Mouse (Mus musculus) midbrain, postnatal 0 days (tissue): Measurements from ENCODE around the gene Crtac1. TPM values are rescaled to one million over a fixed set of nuclear protein-coding genes. Genes with fewer than 3 reads are reported as not detected.

Experiments used
- ATAC-seq: fragments of 200-750 bp; cut with Nextera tagmentation; 2 replicates; pipeline ENCODE4 v1.8.0; 2017; ENCODE audit warnings: moderate number of reproducible peaks, mild to moderate bottlenecking, moderate TSS enrichment, moderate library complexity; ENCODE audit not compliant: low FRiP score
- DNase-seq: peaks from one replicate; pipeline ENCODE4 v3.0.0-alpha.2; 2015; ENCODE audit warnings: low spot score
- H3K27ac ChIP-seq: fragments of 300-500 bp; sonication (generic); 2 replicates; pipeline ENCODE4 v1.5.1; 2014; ENCODE audit warnings: low read depth, mild to moderate bottlenecking, low read length, mixed read lengths
- H3K27me3 ChIP-seq: fragments of 300-500 bp; sonication (generic); 2 replicates; pipeline ENCODE4 v1.6.1; 2014; ENCODE audit warnings: low read length, control low read depth, mixed read lengths; ENCODE audit not compliant: insufficient read depth
- H3K36me3 ChIP-seq: fragments of 300-500 bp; sonication (generic); 2 replicates; pipeline ENCODE4 v1.6.1; 2014; ENCODE audit warnings: low read length, control low read depth, mixed read lengths; ENCODE audit not compliant: insufficient read depth
- H3K4me1 ChIP-seq: fragments of 300-500 bp; sonication (generic); 2 replicates; pipeline ENCODE4 v1.6.1; 2014; ENCODE audit warnings: mild to moderate bottlenecking, control low read depth, antibody characterized with exemption, low read length, mixed read lengths; ENCODE audit not compliant: insufficient read depth
- H3K4me2 ChIP-seq: fragments of 300-500 bp; sonication (generic); 2 replicates; pipeline ENCODE4 v1.6.1; 2014; ENCODE audit warnings: low read depth, mild to moderate bottlenecking, low read length, mixed read lengths; ENCODE audit not compliant: poor library complexity, severe bottlenecking
- H3K4me3 ChIP-seq: fragments of 300-500 bp; sonication (generic); 2 replicates; pipeline ENCODE4 v1.5.1; 2014; ENCODE audit warnings: low read depth, mild to moderate bottlenecking, low read length, moderate library complexity
- H3K9ac ChIP-seq: fragments of 300-500 bp; sonication (generic); replicated peaks from 2 replicates; pipeline ENCODE4 v1.6.1; 2014; ENCODE audit warnings: mild to moderate bottlenecking, low read length, moderate library complexity, mixed read lengths; ENCODE audit not compliant: poor library complexity, severe bottlenecking
- H3K9me3 ChIP-seq: fragments of 300-500 bp; sonication (generic); 2 replicates; pipeline ENCODE4 v1.6.1; 2016; ENCODE audit warnings: low read length, control low read depth
- CTCF ChIP-seq: IDR thresholded peaks from 2 replicates; pipeline ENCODE4 v1.5.1; 2016; ENCODE audit warnings: antibody characterized with exemption, mild to moderate bottlenecking
- WGBS: fragments of 180-500 bp; shearing (Covaris S2); extraction: QIAGEN DNeasy Blood & Tissue Kit; methylation state at CpG from one replicate; pipeline ENCODE4 v1.1.7; 2014; 5-methylcytosine and 5-hydroxymethylcytosine counted together
- polyA plus RNA-seq: library from polyadenylated mRNA; unstranded; fragments of >200 nt; fragmentation: Nextera tagmentation; extraction: Ambion mirVana; gene quantifications from 2 replicates; pipeline ENCODE4 v1.2.1, GENCODE M21; 2015
- total RNA-seq: library from RNA; depleted of rRNA; stranded (reverse); fragments of >200 nt; gene quantifications from 2 replicates; pipeline ENCODE4 v1.2.3, GENCODE M21; 2014

Gene Crtac1
- total and polyA plus RNA-seq, 2 experiments from 2014 or later, result 22.0 to 40.7 TPM

GRCm38 (mm10) chr19:42257241-42257635 is 174.3 kb downstream of the Crtac1 start:
- Histone ChIP-seq H3K36me3 (0 out of 2 replicates have a peak, but pooled peaks cover 9% of the 10 kb centered on the region), H3K27me3 (no peaks in the 10 kb centered on the region), H3K27ac (peak overlapping the region; percentile 96), H3K4me2 (peak overlapping the region; percentile 76), H3K9me3 (no peaks in the 10 kb centered on the region), H3K9ac (0 out of 2 replicates have a peak overlapping the region, but pooled peaks have one; percentile 93), H3K4me3 (peak overlapping the region; percentile 67), H3K4me1 (peaks cover 20% of the 10 kb centered on the region; the same call in 1 of the 2 replicates)
- no peak; the same call in 1 of the 2 replicates for ATAC-seq
- WGBS, result 66% methylated on average over 12 of the region's 12 CpGs
- DNase-seq, result no peak
- no peak; the same call in 1 of the 2 replicates for TF ChIP-seq CTCF

- Histone ChIP-seq H3K4me2 (peak overlapping the region; percentile 76), H3K9me3 (no peaks in the 10 kb centered on the region), H3K36me3 (0 out of 2 replicates have a peak, but pooled peaks cover 5% of the 10 kb centered on the region), H3K27ac (peak overlapping the region; percentile 96), H3K4me1 (peaks cover 20% of the 10 kb centered on the region; the same call in 1 of the 2 replicates), H3K9ac (peak overlapping the region; percentile 93), H3K4me3 (peak overlapping the region; percentile 67), H3K27me3 (no peaks in the 10 kb centered on the region)
- no peak for TF ChIP-seq CTCF
- DNase-seq (peak; percentile 73), ATAC-seq (peak; percentile 36; the same call in 1 of the 2 replicates)
- WGBS, result 23% methylated on average over 12 of the region's 12 CpGs
These were observed 174.9 kb downstream of the Crtac1 start for GRCm38 (mm10) chr19:42256611-42257240.

DNA sequence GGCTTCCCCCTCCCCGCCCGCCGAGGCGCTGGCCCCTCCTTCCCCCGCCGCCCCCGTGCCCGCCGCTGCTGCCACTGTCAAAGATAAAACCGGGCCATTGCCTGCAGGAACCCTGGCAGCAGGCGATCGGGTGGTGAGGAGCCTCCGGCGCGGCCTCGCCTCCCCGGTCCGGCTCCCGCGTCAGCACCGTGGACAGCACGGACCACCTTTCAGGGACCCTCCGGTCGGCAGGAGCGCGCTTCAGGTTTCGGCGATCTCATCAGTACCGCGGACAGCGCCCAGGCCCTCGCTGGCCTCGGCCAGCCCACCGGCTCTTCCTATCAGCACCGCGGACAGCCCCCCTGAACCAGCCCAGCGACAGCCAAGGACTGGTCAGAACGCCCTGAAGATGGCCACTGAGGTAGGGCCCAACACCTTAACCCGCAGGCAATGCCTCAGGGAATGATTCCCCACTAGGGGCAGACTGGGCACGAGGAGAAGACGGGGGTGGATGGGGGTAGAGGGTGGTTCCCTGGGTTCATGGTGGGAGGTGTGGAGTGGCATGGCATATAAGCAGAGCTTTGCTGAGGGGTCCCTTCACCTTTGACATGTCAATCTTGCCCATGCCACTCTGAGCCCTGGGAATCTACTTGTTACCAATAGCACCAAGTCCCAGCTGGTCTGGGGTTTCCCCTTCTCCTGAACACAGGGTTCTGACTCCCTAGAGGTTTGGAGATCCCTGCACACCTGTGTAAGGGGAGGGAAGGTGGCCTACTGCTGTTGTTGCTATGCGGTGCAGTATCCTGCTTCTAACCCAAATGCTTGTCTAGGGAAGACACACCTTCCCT is 175.6 kb downstream of the Crtac1 start:
- H3K4me3 ChIP-seq, result peak overlapping the region; percentile 67
- H3K9me3 ChIP-seq, result no peaks in the 10 kb centered on the region
- TF ChIP-seq CTCF, result peak; percentile 72
- H3K4me2 ChIP-seq, result peak overlapping the region; percentile 76
- H3K36me3 ChIP-seq, result 0 out of 2 replicates have a peak, but pooled peaks cover 5% of the 10 kb centered on the region
- WGBS, result 2% methylated on average over 33 of the region's 42 CpGs
- no peaks in the 10 kb centered on the region for H3K27me3 ChIP-seq
- peak overlapping the region; percentile 96 for H3K27ac ChIP-seq
- ATAC-seq, result peak; percentile 86
- H3K9ac ChIP-seq, result peak overlapping the region; percentile 93
- peak; percentile 80 for DNase-seq
- peaks cover 20% of the 10 kb centered on the region; the same call in 1 of the 2 replicates for H3K4me1 ChIP-seq

DNA sequence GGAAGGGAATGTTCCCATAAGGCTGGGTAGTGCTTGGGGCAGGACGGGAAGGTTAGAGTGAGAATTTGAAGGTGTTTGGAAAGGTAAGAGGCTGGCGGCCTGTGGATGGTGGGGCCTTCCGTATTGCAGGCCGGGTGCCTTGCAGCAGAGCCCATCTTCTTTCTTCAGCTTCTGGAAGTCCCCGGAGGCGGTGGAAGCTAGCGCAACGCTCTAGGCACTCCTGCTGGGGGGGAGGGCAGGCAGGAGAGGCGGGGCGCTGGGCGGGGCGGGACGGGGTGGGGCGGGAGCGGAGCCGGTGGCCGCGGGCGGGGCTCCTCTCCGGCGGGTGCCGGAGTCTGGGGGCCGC is 176.2 kb downstream of the Crtac1 start:
- DNase-seq, result peak; percentile 64
- Histone ChIP-seq H3K4me3 (peak overlapping the region; percentile 67), H3K27me3 (no peaks in the 10 kb centered on the region), H3K9me3 (no peaks in the 10 kb centered on the region), H3K4me2 (peak overlapping the region; percentile 76), H3K4me1 (peaks cover 20% of the 10 kb centered on the region; the same call in 1 of the 2 replicates), H3K36me3 (0 out of 2 replicates have a peak, but pooled peaks cover 5% of the 10 kb centered on the region), H3K27ac (peak overlapping the region; percentile 96), H3K9ac (peak overlapping the region; percentile 93)
- ATAC-seq, result peak; percentile 67
- no peak for TF ChIP-seq CTCF
- 2% methylated on average over 6 of the region's 23 CpGs for WGBS

DNA sequence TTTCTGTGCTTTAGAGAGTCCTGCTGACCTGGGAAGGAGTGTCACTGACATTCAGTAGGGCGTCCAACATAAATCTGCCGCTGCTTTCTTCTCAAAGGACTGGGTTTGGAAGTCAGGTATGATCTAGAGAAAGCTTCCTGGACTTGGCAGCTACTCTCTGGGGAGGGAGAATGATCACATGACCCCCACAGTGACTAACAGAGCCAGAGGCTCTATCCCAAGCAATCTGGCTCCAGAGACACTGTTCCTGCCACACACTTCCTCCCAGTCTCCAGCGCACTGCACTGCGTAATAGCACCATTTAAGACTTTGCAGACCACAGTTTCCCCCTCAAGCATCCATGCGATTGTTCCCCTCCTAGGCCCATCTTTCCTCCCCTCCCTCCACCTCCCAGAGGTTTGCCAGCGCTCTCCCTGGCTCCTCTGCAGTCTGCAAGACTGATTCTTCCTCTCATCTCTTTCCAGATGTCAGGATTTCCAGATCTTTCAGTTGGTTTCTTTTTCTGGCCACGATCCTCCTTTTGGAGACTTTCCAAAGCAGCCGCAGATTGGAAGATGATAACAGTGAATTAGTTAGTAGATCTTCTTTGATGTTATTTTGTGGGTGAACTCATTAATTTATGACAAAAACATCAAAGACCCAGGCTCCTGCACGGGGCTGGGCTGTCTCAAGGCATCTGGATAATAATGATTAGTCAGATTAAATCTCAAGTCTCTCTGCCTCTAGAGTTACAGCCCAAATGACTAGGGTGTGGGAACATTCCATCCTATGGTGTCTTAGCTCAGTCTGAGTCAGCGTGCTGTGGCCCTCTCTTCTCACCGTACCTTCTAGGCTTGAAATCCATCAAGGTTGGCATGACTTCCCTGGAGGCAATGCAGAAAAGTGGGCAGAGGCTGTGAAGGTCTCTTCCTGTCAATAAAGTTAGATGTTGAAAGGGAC is 181.3 kb downstream of the Crtac1 start:
- Histone ChIP-seq H3K9ac (no peak overlapping the region), H3K36me3 (no peaks in the 10 kb centered on the region), H3K4me3 (no peak overlapping the region), H3K4me2 (no peak overlapping the region), H3K27me3 (no peaks in the 10 kb centered on the region), H3K9me3 (no peaks in the 10 kb centered on the region), H3K4me1 (peaks cover 4% of the 10 kb centered on the region; the same call in 1 of the 2 replicates), H3K27ac (no peak overlapping the region)
- 46% methylated on average over 11 of the region's 11 CpGs for WGBS
- TF ChIP-seq CTCF, result no peak
- 0 out of 2 replicates have a peak, but pooled peaks have one; percentile 34 for ATAC-seq
- DNase-seq, result no peak
